Mouse (Mus musculus): ENCODE measurements around the gene Kif6. TPM values are rescaled to one million over a fixed set of nuclear protein-coding genes. Genes with fewer than 3 reads are reported as not detected.

Gene Kif6
- polyA plus RNA-seq, 1 experiment from 2014 or later, result 1.6 TPM

- DNase-seq (ENCODE audit: low spot score), result no peak
- H3K27ac ChIP-seq (replicated peaks), result no peak overlapping the region
- no peaks in the 10 kb centered on the region for H3K9me3 ChIP-seq (replicated peaks)
- no peaks in the 10 kb centered on the region for H3K36me3 ChIP-seq
- H3K27me3 ChIP-seq (ENCODE audit: low read depth, poor library complexity, severe bottlenecking), result no peaks in the 10 kb centered on the region
- H3K4me3 ChIP-seq, result no peak overlapping the region
- peaks cover 20% of the 10 kb centered on the region for H3K4me1 ChIP-seq
- WGBS, result 87% methylated on average over 5 of the region's 5 CpGs
These were observed 266.2 kb downstream of the Kif6 start for GRCm38 (mm10) chr17:49880919-49881744.

GRCm38 (mm10) chr17:49881796-49882195 lies 266.9 kb downstream of the Kif6 start:
- Histone ChIP-seq H3K27ac (replicated peaks) (no peak overlapping the region), H3K9me3 (replicated peaks) (no peaks in the 10 kb centered on the region), H3K4me1 (peaks cover 20% of the 10 kb centered on the region), H3K27me3 (ENCODE audit: low read depth, poor library complexity, severe bottlenecking) (no peaks in the 10 kb centered on the region), H3K36me3 (no peaks in the 10 kb centered on the region), H3K4me3 (no peak overlapping the region)
- DNase-seq (ENCODE audit: low spot score), result no peak
- WGBS, result 92% methylated on average over 7 of the region's 7 CpGs

GRCm38 (mm10) chr17:49883136-49883755 lies 268.3 kb downstream of the Kif6 start:
- WGBS, result 84% methylated on average over 8 of the region's 8 CpGs
- Histone ChIP-seq H3K4me1 (peaks cover 28% of the 10 kb centered on the region), H3K27me3 (ENCODE audit: low read depth, poor library complexity, severe bottlenecking) (no peaks in the 10 kb centered on the region), H3K36me3 (no peaks in the 10 kb centered on the region), H3K27ac (replicated peaks) (no peak overlapping the region), H3K9me3 (replicated peaks) (no peaks in the 10 kb centered on the region), H3K4me3 (no peak overlapping the region)
- DNase-seq (ENCODE audit: low spot score), result no peak

- H3K27me3 ChIP-seq (ENCODE audit: low read depth, poor library complexity, severe bottlenecking), result no peaks in the 10 kb centered on the region
- no peaks in the 10 kb centered on the region for H3K36me3 ChIP-seq
- 84% methylated on average over 11 of the region's 11 CpGs for WGBS
- no peaks in the 10 kb centered on the region for H3K9me3 ChIP-seq (replicated peaks)
- H3K27ac ChIP-seq (replicated peaks), result peak overlapping the region; percentile 60
- DNase-seq (ENCODE audit: low spot score), result no peak
- H3K4me3 ChIP-seq, result no peak overlapping the region
- peaks cover 36% of the 10 kb centered on the region for H3K4me1 ChIP-seq
These were observed 270.1 kb downstream of the Kif6 start for GRCm38 (mm10) chr17:49885035-49885434.

GRCm38 (mm10) chr17:49889629-49890028 lies 274.7 kb downstream of the Kif6 start:
- WGBS, result 24% methylated on average over 7 of the region's 7 CpGs
- DNase-seq (ENCODE audit: low spot score), result peak; percentile 40
- Histone ChIP-seq H3K36me3 (no peaks in the 10 kb centered on the region), H3K27me3 (ENCODE audit: low read depth, poor library complexity, severe bottlenecking) (no peaks in the 10 kb centered on the region), H3K9me3 (replicated peaks) (no peaks in the 10 kb centered on the region), H3K27ac (replicated peaks) (peak overlapping the region; percentile 60), H3K4me3 (no peak overlapping the region), H3K4me1 (peaks cover 36% of the 10 kb centered on the region)

GRCm38 (mm10) chr17:49890861-49891260 lies 275.9 kb downstream of the Kif6 start:
- peaks cover 24% of the 10 kb centered on the region for H3K4me1 ChIP-seq
- no peak overlapping the region for H3K27ac ChIP-seq (replicated peaks)
- H3K27me3 ChIP-seq (ENCODE audit: low read depth, poor library complexity, severe bottlenecking), result no peaks in the 10 kb centered on the region
- H3K9me3 ChIP-seq (replicated peaks), result no peaks in the 10 kb centered on the region
- 92% methylated on average over 16 of the region's 16 CpGs for WGBS
- H3K36me3 ChIP-seq, result no peaks in the 10 kb centered on the region
- no peak overlapping the region for H3K4me3 ChIP-seq
- no peak for DNase-seq (ENCODE audit: low spot score)

GRCm38 (mm10) chr17:49892390-49892789 lies 277.5 kb downstream of the Kif6 start:
- no peaks in the 10 kb centered on the region for H3K36me3 ChIP-seq
- H3K9me3 ChIP-seq (replicated peaks), result no peaks in the 10 kb centered on the region
- DNase-seq (ENCODE audit: low spot score), result no peak
- H3K27ac ChIP-seq (replicated peaks), result no peak overlapping the region
- 90% methylated on average over 6 of the region's 6 CpGs for WGBS
- H3K4me3 ChIP-seq, result no peak overlapping the region
- H3K27me3 ChIP-seq (ENCODE audit: low read depth, poor library complexity, severe bottlenecking), result no peaks in the 10 kb centered on the region
- H3K4me1 ChIP-seq, result peaks cover 10% of the 10 kb centered on the region

GRCm38 (mm10) chr17:49894471-49894870 lies 279.5 kb downstream of the Kif6 start:
- WGBS, result 87% methylated on average over 6 of the region's 6 CpGs
- no peak overlapping the region for H3K4me3 ChIP-seq

GRCm38 (mm10) chr17:49898849-49899331 lies 284.0 kb downstream of the Kif6 start:
- Histone ChIP-seq H3K27me3 (ENCODE audit: low read depth, poor library complexity, severe bottlenecking) (peaks cover 29% of the 10 kb centered on the region), H3K27ac (replicated peaks) (peak overlapping the region; percentile 24; the same call in 1 of the 2 replicates), H3K36me3 (no peaks in the 10 kb centered on the region), H3K4me1 (peaks cover 6% of the 10 kb centered on the region; the same call in 1 of the 2 replicates), H3K9me3 (replicated peaks) (no peaks in the 10 kb centered on the region), H3K4me3 (no peak overlapping the region)
- DNase-seq (ENCODE audit: low spot score), result peak; percentile 82
- 24% methylated on average over 7 of the region's 7 CpGs for WGBS

More at GRCm38 (mm10) chr17:49894471-49894870, 279.5 kb downstream of the Kif6 start:
- Histone ChIP-seq H3K27ac (replicated peaks) (no peak overlapping the region), H3K36me3 (no peaks in the 10 kb centered on the region), H3K9me3 (replicated peaks) (no peaks in the 10 kb centered on the region), H3K27me3 (ENCODE audit: low read depth, poor library complexity, severe bottlenecking) (peaks cover 6% of the 10 kb centered on the region), H3K4me1 (peaks cover 6% of the 10 kb centered on the region)
- no peak for DNase-seq (ENCODE audit: low spot score)

- no peak overlapping the region for H3K4me3 ChIP-seq
- 87% methylated on average over 7 of the region's 7 CpGs for WGBS
- no peaks in the 10 kb centered on the region for H3K9me3 ChIP-seq (replicated peaks)
- H3K27ac ChIP-seq (replicated peaks), result no peak overlapping the region
- peaks cover 6% of the 10 kb centered on the region; the same call in 1 of the 2 replicates for H3K4me1 ChIP-seq
- no peak for DNase-seq (ENCODE audit: low spot score)
- no peaks in the 10 kb centered on the region for H3K36me3 ChIP-seq
- peaks cover 29% of the 10 kb centered on the region for H3K27me3 ChIP-seq (ENCODE audit: low read depth, poor library complexity, severe bottlenecking)
These were observed 287.7 kb downstream of the Kif6 start for GRCm38 (mm10) chr17:49902613-49903012.

- Histone ChIP-seq H3K9me3 (replicated peaks) (no peaks in the 10 kb centered on the region), H3K27me3 (ENCODE audit: low read depth, poor library complexity, severe bottlenecking) (no peaks in the 10 kb centered on the region), H3K4me1 (no peaks in the 10 kb centered on the region), H3K4me3 (no peak overlapping the region), H3K27ac (replicated peaks) (no peak overlapping the region), H3K36me3 (no peaks in the 10 kb centered on the region)
- WGBS, result 89% methylated on average over 4 of the region's 4 CpGs
- no peak for DNase-seq (ENCODE audit: low spot score)
These were observed 308.5 kb downstream of the Kif6 start for GRCm38 (mm10) chr17:49923429-49923828.

- H3K4me1 ChIP-seq, result no peaks in the 10 kb centered on the region
- H3K9me3 ChIP-seq (replicated peaks), result no peaks in the 10 kb centered on the region
- no peak overlapping the region for H3K4me3 ChIP-seq
- H3K27me3 ChIP-seq (ENCODE audit: low read depth, poor library complexity, severe bottlenecking), result no peaks in the 10 kb centered on the region
- H3K27ac ChIP-seq (replicated peaks), result no peak overlapping the region
- no peaks in the 10 kb centered on the region for H3K36me3 ChIP-seq
- no peak for DNase-seq (ENCODE audit: low spot score)
- WGBS, result 82% methylated on average over 2 of the region's 2 CpGs
These were observed 312.7 kb downstream of the Kif6 start for GRCm38 (mm10) chr17:49927611-49928010.

- no peak for DNase-seq (ENCODE audit: low spot score)
- Histone ChIP-seq H3K4me1 (peaks cover 8% of the 10 kb centered on the region), H3K27ac (replicated peaks) (no peak overlapping the region), H3K27me3 (ENCODE audit: low read depth, poor library complexity, severe bottlenecking) (peaks cover 8% of the 10 kb centered on the region; the same call in 1 of the 2 replicates), H3K9me3 (replicated peaks) (no peaks in the 10 kb centered on the region), H3K4me3 (no peak overlapping the region), H3K36me3 (no peaks in the 10 kb centered on the region)
- 61% methylated on average over 3 of the region's 3 CpGs for WGBS
These were observed 318.9 kb downstream of the Kif6 start for GRCm38 (mm10) chr17:49933806-49934205.
